Comparison of ENCODE assay signal across 18 mouse cellular contexts in genomic region chr19:59574346-59574745, GRCm38 (mm10).
DNase-seq lines count a peak whose midpoint lies in the region; ATAC-seq lines count a peak whose summit lies in the region.
"Had no signal": no experiment of that assay in that cellular context is flagged by ENCODE, and none has a peak within 500 bp of the region (broad histone marks: within the 10 kb centered on the region; RNA-seq: fewer than 3 reads in every experiment).

No protein-coding gene starts in this region.

- H3K4me2 ChIP-seq in hindbrain, embryonic 15.5 days: no peak overlapping the region
- H3K4me2 ChIP-seq in hindbrain, embryonic 11.5 days (replicated peaks; ENCODE audit: low read depth, low read length): no peak overlapping the region
- H3K4me2 ChIP-seq in midbrain, embryonic 16.5 days (ENCODE audit: low read length): no peak overlapping the region
- no peak overlapping the region for H3K4me2 ChIP-seq in midbrain, embryonic 13.5 days (replicated peaks)
- H3K4me2 ChIP-seq: heart, embryonic 13.5 days; intestine, embryonic 15.5 days; kidney, embryonic 15.5 days; liver, embryonic 11.5 days had no signal

- no peaks in the 10 kb centered on the region for H3K4me1 ChIP-seq in hindbrain, embryonic 15.5 days (replicated peaks)
- H3K4me1 ChIP-seq in hindbrain, embryonic 11.5 days (replicated peaks; ENCODE audit: control insufficient read depth, insufficient read depth, low read length): no peaks in the 10 kb centered on the region
- no peaks in the 10 kb centered on the region for H3K4me1 ChIP-seq in midbrain, embryonic 16.5 days (ENCODE audit: control insufficient read depth, insufficient read depth, low read length)
- H3K4me1 ChIP-seq in midbrain, embryonic 13.5 days (replicated peaks): no peaks in the 10 kb centered on the region
- H3K4me1 ChIP-seq: heart, embryonic 13.5 days; intestine, embryonic 15.5 days; kidney, embryonic 15.5 days had no signal

- WGBS in hindbrain, embryonic 15.5 days: 55% methylated on average over 3 of the region's 3 CpGs
- 83% methylated on average over 3 of the region's 3 CpGs for WGBS in hindbrain, embryonic 11.5 days
- WGBS in midbrain, embryonic 16.5 days: 60% methylated on average over 3 of the region's 3 CpGs
- WGBS in midbrain, embryonic 13.5 days: 75% methylated on average over 3 of the region's 3 CpGs

- no peaks in the 10 kb centered on the region for H3K9me3 ChIP-seq in hindbrain, embryonic 15.5 days
- no peaks in the 10 kb centered on the region for H3K9me3 ChIP-seq in hindbrain, embryonic 11.5 days (ENCODE audit: control insufficient read depth, low read length)
- H3K9me3 ChIP-seq in midbrain, embryonic 16.5 days (replicated peaks; ENCODE audit: control insufficient read depth, low read length, poor library complexity, severe bottlenecking): no peaks in the 10 kb centered on the region
- H3K9me3 ChIP-seq in midbrain, embryonic 13.5 days: no peaks in the 10 kb centered on the region
- H3K9me3 ChIP-seq: heart, embryonic 13.5 days; intestine, embryonic 15.5 days; kidney, embryonic 15.5 days had no signal

- peak; percentile 10 to 29 for DNase-seq in cerebellum, postnatal 25 days
- DNase-seq in cerebellum, adult 11-12 months: no peak
- DNase-seq in hindbrain, embryonic 11.5 days (ENCODE audit: low spot score): no peak
- peak; percentile 16 for DNase-seq in brain, embryonic 18.5 days (ENCODE audit: low read depth, low spot score)
- DNase-seq in embryo, embryonic 10 days (ENCODE audit: low spot score): no peak
- DNase-seq: kidney, postnatal 4 days; layer of hippocampus, adult 9-11 months; lung, adult 18-20 months; right cerebral cortex, postnatal 25 days; thymus, adult 2 months had no signal

- H3K36me3 ChIP-seq in hindbrain, embryonic 15.5 days: no peaks in the 10 kb centered on the region
- no peaks in the 10 kb centered on the region for H3K36me3 ChIP-seq in hindbrain, embryonic 11.5 days (ENCODE audit: control insufficient read depth, insufficient read depth, low read length)
- no peaks in the 10 kb centered on the region for H3K36me3 ChIP-seq in midbrain, embryonic 16.5 days (ENCODE audit: control insufficient read depth, insufficient read depth, low read length)
- no peaks in the 10 kb centered on the region for H3K36me3 ChIP-seq in midbrain, embryonic 13.5 days
- H3K36me3 ChIP-seq: heart, embryonic 13.5 days; intestine, embryonic 15.5 days; kidney, embryonic 15.5 days had no signal

- ATAC-seq in hindbrain, embryonic 15.5 days (ENCODE audit: low FRiP score, low read depth): peak; percentile 73; the same call in 1 of the 2 replicates
- ATAC-seq in hindbrain, embryonic 11.5 days (ENCODE audit: low FRiP score): no peak
- 0 out of 2 replicates have a peak, but pooled peaks have one; percentile 45 for ATAC-seq in midbrain, embryonic 16.5 days
- no peak for ATAC-seq in midbrain, embryonic 13.5 days
- ATAC-seq: intestine, embryonic 15.5 days had no signal

- H3K27me3 ChIP-seq in hindbrain, embryonic 15.5 days: no peaks in the 10 kb centered on the region
- no peaks in the 10 kb centered on the region for H3K27me3 ChIP-seq in hindbrain, embryonic 11.5 days (ENCODE audit: control insufficient read depth, insufficient read depth, low read length)
- H3K27me3 ChIP-seq in midbrain, embryonic 16.5 days (ENCODE audit: control insufficient read depth, insufficient read depth, low read depth, low read length): no peaks in the 10 kb centered on the region
- no peaks in the 10 kb centered on the region for H3K27me3 ChIP-seq in midbrain, embryonic 13.5 days
- H3K27me3 ChIP-seq: heart, embryonic 13.5 days; intestine, embryonic 15.5 days; kidney, embryonic 15.5 days had no signal

- no peak overlapping the region for H3K27ac ChIP-seq in hindbrain, embryonic 15.5 days (replicated peaks)
- no peak overlapping the region for H3K27ac ChIP-seq in hindbrain, embryonic 11.5 days (ENCODE audit: low read depth, low read length)
- no peak overlapping the region for H3K27ac ChIP-seq in midbrain, embryonic 16.5 days (ENCODE audit: low read length)
- no peak overlapping the region for H3K27ac ChIP-seq in midbrain, embryonic 13.5 days
- H3K27ac ChIP-seq: heart, embryonic 13.5 days; intestine, embryonic 15.5 days; kidney, embryonic 15.5 days; left cerebral cortex, adult 2 months had no signal

- H3K4me3 ChIP-seq in hindbrain, embryonic 15.5 days: no peak overlapping the region
- no peak overlapping the region for H3K4me3 ChIP-seq in hindbrain, embryonic 11.5 days (ENCODE audit: low read depth, low read length)
- H3K4me3 ChIP-seq in midbrain, embryonic 16.5 days (ENCODE audit: low read depth, low read length): no peak overlapping the region
- H3K4me3 ChIP-seq in midbrain, embryonic 13.5 days (replicated peaks): no peak overlapping the region
- H3K4me3 ChIP-seq: heart, embryonic 13.5 days; intestine, embryonic 15.5 days; kidney, embryonic 15.5 days; left cerebral cortex, adult 2 months had no signal

- no peak overlapping the region for H3K9ac ChIP-seq in hindbrain, embryonic 15.5 days
- H3K9ac ChIP-seq in hindbrain, embryonic 11.5 days (ENCODE audit: low read depth, low read length): no peak overlapping the region
- H3K9ac ChIP-seq in midbrain, embryonic 16.5 days (ENCODE audit: low read depth, low read length): no peak overlapping the region
- no peak overlapping the region for H3K9ac ChIP-seq in midbrain, embryonic 13.5 days (replicated peaks)
- H3K9ac ChIP-seq: heart, embryonic 13.5 days; intestine, embryonic 15.5 days; kidney, embryonic 15.5 days had no signal

Comparison
In these comparisons a context has a peak if more than half of its experiments do, and no peak if none do; other contexts are left out.
1. DNase-seq: peak in cerebellum, postnatal 25 days (2 of 2) and brain, embryonic 18.5 days (single experiment); none in cerebellum, adult 11-12 months (single experiment), hindbrain, embryonic 11.5 days (single experiment) and embryo, embryonic 10 days (single experiment).
2. ATAC-seq: peak in hindbrain, embryonic 15.5 days (single experiment) and midbrain, embryonic 16.5 days (single experiment); none in hindbrain, embryonic 11.5 days (single experiment) and midbrain, embryonic 13.5 days (single experiment).